Mouse (Mus musculus) retina, postnatal 7 days (tissue): ENCODE measurements around the gene Cers6.

Experiments
- DNase-seq: peaks from one replicate; pipeline ENCODE4 v3.0.0-alpha.2; 2012; ENCODE audit warnings: low read depth, low spot score

The Cers6 gene

DNA sequence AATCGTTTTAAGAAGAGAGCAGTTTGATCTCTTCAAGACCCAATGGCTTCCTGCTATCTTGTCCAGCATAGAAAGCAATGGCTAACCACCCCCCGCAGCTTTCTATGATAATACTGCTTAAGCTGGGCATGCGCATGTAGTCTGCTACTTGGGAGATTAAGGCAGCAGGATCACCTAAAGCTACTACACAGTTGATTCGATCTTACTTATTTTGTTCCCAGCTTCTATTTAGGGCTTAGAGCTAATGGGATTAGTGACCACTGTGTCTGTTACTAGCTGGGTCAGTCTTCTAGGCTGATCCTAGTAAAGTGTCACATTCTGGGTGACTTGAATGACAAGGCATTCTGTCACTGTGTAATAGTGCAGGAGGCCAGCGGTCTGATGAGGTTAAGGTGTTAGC lies 289.6 kb downstream of the Cers6 start:
- peak; percentile 63 for DNase-seq

DNA sequence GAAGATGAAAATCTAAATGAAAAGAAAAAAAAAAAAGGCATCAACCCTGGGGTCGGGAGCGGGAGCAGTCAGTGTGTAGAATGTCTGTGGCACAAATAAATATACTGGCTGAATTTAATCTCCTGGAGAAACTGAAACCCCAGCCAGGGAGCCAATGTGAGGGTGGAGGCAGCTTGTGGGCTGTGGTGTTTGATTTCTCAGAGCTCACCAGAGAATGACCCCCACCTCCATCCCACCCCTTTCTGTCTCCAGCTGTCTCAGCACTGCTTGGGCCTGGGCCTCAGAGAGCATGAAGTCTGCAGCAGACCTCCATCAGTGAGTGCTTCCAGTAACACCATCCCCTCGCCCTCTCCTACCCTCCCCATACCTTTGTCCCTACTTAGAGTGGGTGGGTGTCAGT lies 294.6 kb downstream of the Cers6 start:
- DNase-seq: no peak

DNA sequence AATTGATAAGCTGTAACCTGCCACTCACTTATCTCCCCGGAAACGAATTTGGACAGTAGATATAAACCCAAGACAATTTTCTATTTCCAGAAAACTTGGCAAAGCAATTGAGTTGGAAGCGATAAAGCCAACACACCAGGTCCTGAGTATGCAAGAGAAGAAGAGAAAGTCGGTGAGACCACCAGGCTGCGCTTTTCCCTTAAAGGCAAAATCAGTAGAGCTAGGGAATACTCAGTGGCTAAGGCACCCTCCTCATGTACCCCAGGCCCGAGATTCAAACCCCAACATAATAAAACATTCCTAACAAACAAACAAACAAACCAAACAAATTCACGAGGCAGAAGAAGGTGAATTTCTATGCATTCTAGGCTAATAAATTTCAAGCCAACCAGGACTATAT lies 295.0 kb downstream of the Cers6 start:
- no peak for DNase-seq

DNA sequence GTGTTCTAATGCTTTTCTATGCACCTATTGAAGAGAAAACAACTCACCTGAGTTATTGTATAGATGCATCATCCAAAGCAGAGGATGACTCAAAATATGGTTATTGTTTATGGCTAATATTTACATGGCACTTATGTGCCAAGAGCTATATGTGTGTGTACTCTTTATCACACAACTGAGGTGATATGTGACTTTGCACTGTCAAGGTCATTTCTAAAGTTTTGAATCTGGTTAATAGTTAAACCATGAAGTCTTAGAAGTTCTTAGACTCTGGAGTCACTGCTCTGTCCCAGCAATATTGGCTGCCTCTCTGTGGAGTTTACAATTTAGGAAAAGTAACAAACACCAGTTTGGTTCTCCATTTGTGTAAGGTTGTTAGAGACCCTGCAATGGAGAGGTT lies 297.7 kb downstream of the Cers6 start:
- DNase-seq: no peak
